Mouse (Mus musculus) cerebellum, postnatal 10 days (tissue): ENCODE measurements at regions not wholly inside any gene's neighbourhood (a gene's known extent, or its start where the extent isn't known, plus 50 kb on each side); places are given as distances from the start of the nearest gene placed in this dataset.
"Not testable (repeated sequence)": the region's sequence is repeated elsewhere in the genome, so short reads cannot be mapped to it uniquely, and the experiment has no call there.

ENCODE experiments used
- DNase-seq, 2 experiments: peaks; one replicate each; pipeline ENCODE4 v3.0.0; 2021; ENCODE audit warnings: mixed read lengths in 2 of 2

GRCm38 (mm10) chr2:3864872-3865271 lies 152.6 kb upstream of the Frmd4a start:
- no peak for DNase-seq

GRCm38 (mm10) chr2:3866736-3867135 lies 150.8 kb upstream of the Frmd4a start:
- not testable (repeated sequence) for DNase-seq

GRCm38 (mm10) chr2:3869701-3870100 lies 147.8 kb upstream of the Frmd4a start:
- DNase-seq: peak; percentile 51 to 52

DNA sequence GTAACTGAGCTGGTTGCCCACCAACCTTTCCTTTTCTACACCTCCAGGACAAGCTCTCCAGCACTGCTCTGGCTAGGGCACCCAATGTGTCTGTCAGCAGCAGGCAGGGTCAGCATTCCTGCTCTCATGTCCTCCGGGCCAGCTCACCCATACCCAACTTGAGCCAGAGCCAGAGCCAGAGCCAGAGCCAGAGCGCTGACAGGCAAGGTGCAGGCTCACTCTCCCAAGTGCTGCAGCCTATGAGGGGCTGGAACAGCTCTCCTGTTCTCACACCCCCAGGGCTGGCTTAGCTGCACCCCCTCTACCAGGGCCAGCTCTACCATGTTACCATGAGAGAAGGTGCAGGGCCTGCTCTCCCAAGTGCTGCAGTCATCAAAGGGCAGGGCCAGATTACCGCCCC lies 145.8 kb upstream of the Frmd4a start:
- DNase-seq: peak in 1 of 2 experiments; percentile 24

DNA sequence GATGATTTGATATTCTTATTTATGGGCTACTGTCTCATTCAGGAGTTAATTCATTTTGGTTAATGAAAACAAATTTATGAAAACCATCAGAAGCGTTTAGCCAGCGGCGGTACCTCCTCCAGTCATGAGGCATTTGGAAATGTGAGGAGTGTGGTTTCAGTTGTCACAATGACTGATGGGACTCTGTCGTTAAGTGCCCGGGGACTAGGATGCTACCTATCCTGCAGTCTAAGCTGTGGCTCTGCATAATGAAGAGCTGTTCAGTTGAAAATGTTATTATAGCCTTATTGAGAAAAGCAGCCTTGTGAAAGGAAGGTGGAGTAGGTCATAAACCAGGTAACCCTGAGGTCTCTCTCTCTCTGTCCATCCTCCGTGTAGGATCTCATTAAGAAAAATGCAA lies 130.5 kb upstream of the Frmd4a start:
- DNase-seq: no peak

- DNase-seq: peak in 1 of 2 experiments; percentile 19
Measured at GRCm38 (mm10) chr2:3887845-3888433, 129.6 kb upstream of the Frmd4a start.

DNA sequence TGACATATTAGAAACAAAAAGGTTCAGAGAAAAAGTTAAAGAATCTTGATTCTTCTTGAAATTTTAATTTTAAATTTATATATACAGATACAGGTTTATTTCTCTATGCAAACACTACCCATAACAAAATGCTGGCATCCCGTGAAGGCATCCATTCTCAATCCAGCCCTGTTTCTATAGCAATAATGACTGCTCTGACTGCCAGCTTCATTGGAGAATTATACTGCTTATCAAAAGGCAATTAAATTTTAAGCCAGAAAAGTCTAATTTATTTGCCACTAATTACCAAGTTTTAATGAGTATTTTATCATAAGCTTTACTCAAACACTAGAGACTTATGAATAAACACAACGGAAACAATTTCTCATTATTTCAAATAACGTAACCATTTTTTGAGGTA lies 128.1 kb upstream of the Frmd4a start:
- no peak for DNase-seq

DNA sequence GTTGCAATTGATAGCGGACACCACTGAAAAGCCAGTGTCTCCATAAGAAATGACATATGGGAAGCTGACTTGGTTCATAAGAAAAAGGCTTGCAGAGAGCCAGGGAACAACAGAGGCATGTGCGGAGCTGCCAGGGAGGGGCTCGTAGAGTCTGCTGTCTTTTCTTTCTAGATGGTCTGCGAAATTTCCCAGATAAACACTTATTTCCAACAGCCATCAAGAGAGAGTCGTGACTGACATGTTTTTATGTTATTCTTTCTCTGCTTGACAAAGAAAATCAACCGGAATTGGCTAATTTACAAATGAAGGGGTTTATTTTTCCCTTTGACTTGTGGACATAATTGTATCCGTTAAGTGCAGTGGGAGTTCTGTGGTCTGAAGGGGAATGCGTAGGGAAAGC lies 127.1 kb upstream of the Frmd4a start:
- no peak for DNase-seq

DNA sequence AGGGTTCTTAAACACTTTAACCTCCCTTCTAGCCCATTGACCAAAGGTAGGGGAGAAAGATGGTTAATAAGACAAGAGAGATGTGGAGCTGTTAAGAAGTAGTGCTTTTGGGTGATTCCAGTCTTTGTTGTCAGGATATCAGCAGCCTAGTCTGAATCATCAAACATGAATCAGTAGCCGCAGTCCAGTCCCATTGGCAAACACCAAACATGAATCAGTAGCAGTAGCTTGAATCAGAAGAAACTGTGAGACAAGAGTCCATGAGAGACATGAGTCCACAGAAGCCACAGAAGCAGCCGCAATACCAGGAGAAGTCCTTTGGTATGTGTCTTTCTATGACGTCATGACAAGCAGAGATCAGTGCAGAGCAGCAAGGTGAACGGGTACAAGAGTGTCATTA lies 110.5 kb upstream of the Frmd4a start:
- no peak for DNase-seq

- DNase-seq: peak; percentile 93 to 94
Measured at GRCm38 (mm10) chr2:3908192-3908591, 109.3 kb upstream of the Frmd4a start.

GRCm38 (mm10) chr2:3910086-3910891 lies 107.2 kb upstream of the Frmd4a start:
- peak; percentile 47 to 50 for DNase-seq

DNA sequence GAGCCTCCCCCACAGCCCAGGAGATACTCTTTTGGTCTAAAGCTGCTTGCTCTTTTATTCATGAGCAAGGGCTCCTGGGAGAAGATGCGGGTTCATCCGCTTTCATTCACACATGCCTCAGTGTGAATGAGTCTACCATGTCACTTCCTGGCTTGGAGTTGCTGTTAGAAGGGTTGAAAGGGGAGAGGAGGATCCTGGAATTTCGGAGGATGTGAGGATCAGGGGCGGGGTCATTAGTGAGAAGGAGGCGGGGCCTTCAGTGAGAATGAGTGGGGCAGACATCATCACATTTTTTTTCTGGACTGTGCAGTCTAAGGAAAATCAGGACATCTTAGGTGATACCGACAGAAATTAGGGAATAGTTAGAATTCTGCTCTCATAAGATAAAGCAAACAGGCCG lies 102.4 kb upstream of the Frmd4a start:
- no peak for DNase-seq

GRCm38 (mm10) chr2:3916365-3916764 lies 101.2 kb upstream of the Frmd4a start:
- DNase-seq: no peak

GRCm38 (mm10) chr2:3918156-3918555 lies 99.4 kb upstream of the Frmd4a start:
- DNase-seq: peak; percentile 45 to 58

DNA sequence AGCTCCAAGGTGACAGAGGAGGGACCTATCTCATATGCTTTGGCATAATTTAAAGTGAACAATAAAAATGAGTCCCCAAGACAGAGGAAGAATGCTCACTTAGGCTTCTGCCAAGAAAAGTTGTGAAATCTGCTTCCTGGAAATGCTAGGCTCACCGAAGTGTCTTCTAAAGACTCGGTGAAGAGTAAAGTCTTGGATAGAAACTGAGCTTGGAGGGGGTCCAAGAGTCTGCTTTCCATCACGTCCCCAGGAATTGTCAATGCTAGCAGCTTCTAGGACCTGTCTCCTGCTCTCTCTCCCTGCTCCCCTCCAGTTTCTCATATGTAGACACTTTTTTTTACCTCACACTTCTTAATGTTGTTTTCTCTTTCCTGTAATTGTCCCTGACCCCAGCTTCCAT lies 97.6 kb upstream of the Frmd4a start:
- DNase-seq: peak; percentile 55 to 56

- not testable (repeated sequence) for DNase-seq
Measured at GRCm38 (mm10) chr2:3921084-3921483, 96.4 kb upstream of the Frmd4a start.

GRCm38 (mm10) chr2:3922739-3923138 lies 94.8 kb upstream of the Frmd4a start:
- no peak for DNase-seq

DNA sequence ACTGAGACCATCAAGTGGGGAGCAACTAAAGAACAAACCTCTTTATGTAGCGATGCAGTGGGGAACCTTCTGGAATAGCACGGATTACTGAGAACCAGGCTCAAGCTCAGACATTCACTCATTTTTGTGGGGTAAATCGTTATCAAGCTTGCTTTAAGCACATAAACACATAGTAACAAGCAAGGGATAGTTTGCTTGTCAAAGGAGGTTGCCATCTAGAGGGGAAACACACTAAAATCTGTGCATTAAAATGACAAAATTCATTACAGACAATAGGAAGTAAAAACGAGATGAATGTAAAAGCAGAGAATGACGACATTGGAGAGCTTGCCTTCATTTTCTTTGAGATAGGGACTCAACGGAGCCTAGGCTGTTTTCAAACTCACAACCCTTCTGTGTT lies 92.8 kb upstream of the Frmd4a start:
- DNase-seq: no peak

DNA sequence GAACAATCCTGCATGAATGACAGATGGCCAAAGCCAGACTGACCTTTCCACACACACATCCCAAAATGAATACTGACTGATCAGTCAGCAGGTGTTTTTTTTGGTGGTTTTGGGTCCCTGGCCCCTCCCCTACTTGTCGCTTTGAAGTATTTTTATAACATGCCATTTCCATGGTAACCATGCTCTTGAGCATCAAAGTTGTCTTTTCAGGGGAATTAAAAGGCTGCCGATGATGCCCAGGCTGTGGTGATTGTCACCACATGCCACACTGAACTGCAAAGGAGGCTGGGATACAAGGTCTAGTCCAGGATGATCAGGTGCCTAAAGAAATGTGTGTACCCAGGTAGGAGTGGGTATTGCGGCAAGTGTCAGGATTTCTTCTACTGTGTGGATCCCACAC lies 92.3 kb upstream of the Frmd4a start:
- no peak for DNase-seq

GRCm38 (mm10) chr2:3926129-3926528 lies 91.4 kb upstream of the Frmd4a start:
- no peak for DNase-seq

DNA sequence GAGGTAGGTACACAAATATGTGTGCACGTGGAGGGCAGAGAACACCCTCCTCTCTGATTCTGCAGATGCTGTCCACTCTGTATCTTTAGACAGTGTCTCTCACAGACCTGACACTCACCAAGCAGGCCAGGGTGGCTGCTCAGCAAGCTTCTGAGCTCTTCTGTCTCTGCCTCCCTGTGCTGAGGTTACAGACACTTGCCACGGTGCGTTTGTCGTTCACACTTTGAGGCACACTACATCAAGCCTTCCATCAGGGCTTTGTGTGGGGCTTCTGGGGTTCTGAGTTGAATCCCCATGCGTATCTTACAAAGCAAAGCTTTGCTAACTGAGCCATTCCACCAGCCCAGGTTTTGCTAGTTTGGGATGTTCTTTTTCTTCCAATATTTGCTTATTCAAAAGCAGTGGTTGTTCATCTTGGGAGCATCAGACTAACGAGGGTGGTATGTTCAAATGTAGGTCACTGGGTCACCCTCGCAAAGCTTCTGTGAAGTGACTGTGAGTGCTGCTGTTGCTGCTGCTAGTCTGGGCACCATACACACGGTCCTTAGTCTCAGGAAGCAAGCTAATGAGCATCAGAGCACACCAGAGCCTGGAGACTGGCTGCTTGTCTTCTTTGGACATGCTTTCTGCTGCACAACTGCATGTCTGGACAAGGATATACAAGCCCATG lies 90.2 kb upstream of the Frmd4a start:
- DNase-seq: no peak

- no peak for DNase-seq
Measured at GRCm38 (mm10) chr2:3927853-3928252, 89.7 kb upstream of the Frmd4a start.

DNA sequence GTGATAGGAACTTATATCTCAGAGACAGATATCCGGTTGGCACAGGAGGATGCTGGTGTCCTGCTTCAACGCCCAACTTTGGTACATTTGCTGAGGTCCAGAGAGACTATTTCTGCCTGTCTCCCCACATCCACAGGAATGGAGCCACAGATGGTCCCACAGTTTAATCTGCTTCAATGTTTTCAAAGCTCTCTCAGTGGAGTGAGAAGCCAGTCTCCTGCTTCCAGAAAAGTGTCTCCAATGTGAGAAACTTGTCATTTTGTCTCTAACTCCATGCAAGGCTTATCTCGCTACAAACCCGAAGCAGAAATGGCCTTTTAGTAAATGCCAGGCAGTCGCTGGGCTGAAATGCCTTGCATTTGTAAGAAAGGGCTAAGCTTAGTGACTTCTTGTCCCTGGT lies 86.9 kb upstream of the Frmd4a start:
- no peak for DNase-seq

- no peak for DNase-seq
Measured at GRCm38 (mm10) chr2:3940786-3941185, 76.7 kb upstream of the Frmd4a start.
